Mouse (Mus musculus): Measurements from ENCODE around the gene Serpina3m.

DNA sequence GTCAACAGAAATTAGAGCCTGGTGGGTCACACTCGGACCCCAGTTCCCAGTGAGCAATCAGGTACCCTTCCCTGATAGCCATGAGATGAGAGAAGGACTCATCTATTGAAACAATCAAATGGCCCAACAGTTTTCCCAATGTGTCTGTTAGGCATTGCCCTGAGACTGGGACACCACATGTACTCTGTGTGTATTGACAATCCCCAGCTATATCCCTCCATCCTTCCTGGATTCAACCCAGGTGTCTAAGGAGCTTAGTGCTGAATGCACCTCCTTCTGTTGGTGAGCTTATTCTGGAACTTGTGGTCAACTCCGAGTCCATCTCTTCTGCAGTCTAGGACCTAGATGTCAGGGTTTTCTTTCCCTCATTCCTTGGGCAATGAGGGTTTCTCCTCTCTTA lies 8.8 kb downstream of the Serpina3m start:
- no peak for TF ChIP-seq CTCF (conservative IDR thresholded peaks at IDR 0.05 in 1 of 2, IDR thresholded peaks at IDR 0.05 in 1 of 2; ENCODE audit: low read depth in 2 of 2, low read length in 2 of 2)
- TF ChIP-seq IRF4 (IDR thresholded peaks at IDR 0.05; ENCODE audit: low read depth, low read length): no peak
- no peak for TF ChIP-seq E2F4 (IDR thresholded peaks at IDR 0.05; ENCODE audit: insufficient replicate concordance, low read depth, low read length)
- TF ChIP-seq RAD21 (IDR thresholded peaks at IDR 0.05; ENCODE audit: low read depth, low read length): no peak
- no peak for TF ChIP-seq MAZ (IDR thresholded peaks at IDR 0.05; ENCODE audit: low read depth, low read length)
- TF ChIP-seq POLR2A (IDR thresholded peaks at IDR 0.05; ENCODE audit: low read depth, low read length): no peak
- TF ChIP-seq USF1 (IDR thresholded peaks at IDR 0.05; ENCODE audit: low read depth, low read length): no peak
- TF ChIP-seq ZC3H11A (IDR thresholded peaks at IDR 0.05; ENCODE audit: low read depth, low read length): no peak

Measured in CH12.LX (cell line).